Mouse (Mus musculus) erythroid progenitor cell, adult 5-6 weeks (primary cell): ENCODE results near the gene Gng7. TPM values are rescaled to one million over a fixed set of nuclear protein-coding genes. Genes with fewer than 3 reads are reported as not detected.
"Not testable (repeated sequence)": the region's sequence is repeated elsewhere in the genome, so short reads cannot be mapped to it uniquely, and the experiment has no call there.

Experiments
- ATAC-seq: replicated peaks from 2 replicates; pipeline ENCODE4 v1.8.0; 2016; ENCODE audit warnings: moderate number of reproducible peaks, mild to moderate bottlenecking, moderate TSS enrichment, inconsistent platforms; ENCODE audit not compliant: poor library complexity, low FRiP score, severe bottlenecking
- total RNA-seq, 2 experiments: library from RNA; stranded (forward) in 1 of 2; stranded (reverse) in 1 of 2; fragments of 150-400 nt in 1 of 2; fragments of 186-747, 209-891 nt in 1 of 2; gene quantifications; 2 replicates each; pipeline versions ENCODE4 v1.2.3 to v1.2.4; 2015 to 2017; ENCODE audit warnings: low replicate concordance in 2 of 2

Gene Gng7
- total RNA-seq, 2 experiments from 2014 or later = 0.38 TPM; not detected in 1

- ATAC-seq = no peak
Measured at GRCm38 (mm10) chr10:80998021-80998420, 16.7 kb downstream of the Gng7 start.

GRCm38 (mm10) chr10:80997332-80997731 is 17.4 kb downstream of the Gng7 start:
- no peak for ATAC-seq

DNA sequence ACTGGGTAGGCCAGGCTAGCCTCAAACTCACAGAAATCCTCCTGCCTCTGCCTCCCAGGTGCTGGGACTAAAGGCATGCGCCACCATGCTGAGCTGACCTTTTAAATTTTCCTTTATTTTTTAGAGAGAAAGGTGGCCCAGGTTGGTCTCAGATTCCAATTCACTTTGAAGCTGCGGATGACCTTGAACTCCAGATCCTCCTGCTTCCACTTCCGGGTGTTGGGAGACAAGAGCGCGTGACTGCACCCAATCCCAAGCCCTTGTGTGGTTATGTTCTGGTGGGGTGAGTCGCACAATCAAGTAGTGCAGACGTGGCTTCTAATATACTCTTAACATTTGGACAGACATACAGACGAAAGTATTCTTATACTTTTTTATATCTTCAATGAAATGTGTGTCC is 18.2 kb downstream of the Gng7 start:
- no peak for ATAC-seq

- ATAC-seq = peak; percentile 60
Measured at GRCm38 (mm10) chr10:80995091-80995632, 19.6 kb downstream of the Gng7 start.

GRCm38 (mm10) chr10:80994621-80995020 is 20.1 kb downstream of the Gng7 start:
- no peak for ATAC-seq

GRCm38 (mm10) chr10:80993276-80993675 is 21.5 kb downstream of the Gng7 start:
- ATAC-seq = no peak

DNA sequence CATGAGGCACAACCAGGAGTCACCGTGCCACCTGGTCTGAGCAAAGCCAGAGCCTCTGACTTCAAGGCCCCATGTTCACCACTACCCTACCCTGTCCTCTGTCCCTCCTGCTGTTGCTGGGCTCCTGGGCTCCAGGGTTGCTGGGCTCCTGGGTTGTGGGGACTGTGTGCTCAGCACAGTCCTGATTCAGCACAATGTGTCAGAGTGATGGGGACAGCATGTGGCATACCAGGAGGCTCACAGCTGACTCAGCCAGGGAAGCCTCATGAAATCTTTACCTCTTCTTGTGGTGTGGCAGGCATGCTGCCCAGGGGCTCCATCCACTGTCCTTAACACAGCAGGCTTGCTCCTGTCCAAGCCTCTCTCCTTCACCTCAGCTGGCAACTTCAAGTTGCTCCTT is 22.8 kb downstream of the Gng7 start:
- ATAC-seq = no peak

- ATAC-seq = no peak
Measured at GRCm38 (mm10) chr10:80991007-80991406, 23.7 kb downstream of the Gng7 start.

DNA sequence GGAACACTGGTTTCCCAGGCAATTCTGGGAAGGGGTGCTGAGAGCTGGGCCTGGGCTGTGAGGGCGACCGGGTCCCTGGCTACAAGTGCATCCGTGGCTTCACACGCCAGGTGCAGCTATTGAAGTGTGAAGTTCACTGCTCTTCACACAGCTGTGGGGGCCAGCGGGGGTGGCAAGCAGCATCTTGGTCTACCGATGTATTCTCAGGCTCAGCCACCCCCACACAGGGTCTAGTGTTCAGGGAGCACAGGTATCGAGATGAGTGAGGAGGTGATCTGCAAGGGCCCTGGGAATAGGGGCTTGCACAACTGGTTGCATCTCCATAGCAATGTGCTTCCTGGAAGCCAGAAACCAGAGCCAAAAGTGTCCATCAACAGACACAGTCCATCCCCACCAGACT is 24.3 kb downstream of the Gng7 start:
- ATAC-seq = no peak

GRCm38 (mm10) chr10:80989854-80990253 is 24.9 kb downstream of the Gng7 start:
- not testable (repeated sequence) for ATAC-seq

GRCm38 (mm10) chr10:80989446-80989845 is 25.3 kb downstream of the Gng7 start:
- no peak for ATAC-seq

DNA sequence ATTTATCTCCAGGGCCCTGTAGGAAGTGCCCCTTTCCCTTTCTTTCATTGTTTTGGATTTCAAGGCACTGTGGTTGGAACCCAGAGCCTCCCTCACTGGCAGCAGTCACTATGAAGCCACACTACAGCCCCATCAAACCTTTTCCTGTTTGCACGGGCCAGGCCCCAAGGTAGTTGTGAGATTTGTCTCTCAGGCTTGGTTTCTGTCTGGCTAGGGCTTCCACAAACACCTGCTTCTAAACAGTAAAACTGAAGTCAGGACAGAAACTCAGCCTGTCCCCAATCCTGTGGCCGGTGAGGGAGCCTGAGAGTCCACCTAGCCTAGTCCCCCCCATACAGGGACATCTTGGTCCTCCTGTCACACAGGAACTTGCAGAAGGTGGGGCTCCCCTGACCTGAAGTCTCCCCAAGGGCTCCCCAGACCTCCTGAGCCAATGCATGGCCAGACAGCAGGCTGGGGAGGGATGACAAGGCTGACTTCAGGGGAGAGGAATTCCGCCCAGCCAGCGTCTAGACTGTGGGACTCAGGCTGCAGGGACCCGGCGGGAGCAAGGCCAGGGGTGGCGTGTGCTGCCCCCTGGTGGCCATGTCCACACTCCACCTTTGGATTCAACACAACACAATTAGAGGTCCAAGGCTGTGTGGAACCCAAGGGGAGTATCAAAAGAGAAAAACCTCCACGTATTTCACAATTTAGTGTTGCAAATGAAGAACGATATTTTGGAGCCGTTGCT is 26.9 kb downstream of the Gng7 start:
- ATAC-seq = peak; percentile 82

DNA sequence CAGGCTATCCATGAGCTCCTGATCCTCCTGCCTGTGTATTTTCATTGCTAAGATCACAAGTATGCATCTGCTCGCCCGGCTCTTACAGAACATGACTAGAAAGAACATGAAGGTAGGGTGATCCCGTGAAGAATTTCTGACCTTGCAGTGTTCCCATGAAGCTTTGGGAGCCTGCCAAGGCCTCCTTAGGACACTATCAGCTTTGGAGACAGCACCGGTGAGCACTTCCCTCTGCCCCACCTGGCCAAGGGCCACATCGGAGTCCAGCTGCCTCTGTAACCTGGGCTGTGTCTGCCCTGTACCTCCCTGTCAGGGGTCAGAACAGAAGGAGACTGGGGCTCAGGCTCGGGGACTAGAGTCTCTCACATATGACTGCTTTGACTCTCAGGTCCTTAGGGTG is 28.0 kb downstream of the Gng7 start:
- ATAC-seq = no peak

- no peak for ATAC-seq
Measured at GRCm38 (mm10) chr10:80985970-80986701, 28.6 kb downstream of the Gng7 start.

DNA sequence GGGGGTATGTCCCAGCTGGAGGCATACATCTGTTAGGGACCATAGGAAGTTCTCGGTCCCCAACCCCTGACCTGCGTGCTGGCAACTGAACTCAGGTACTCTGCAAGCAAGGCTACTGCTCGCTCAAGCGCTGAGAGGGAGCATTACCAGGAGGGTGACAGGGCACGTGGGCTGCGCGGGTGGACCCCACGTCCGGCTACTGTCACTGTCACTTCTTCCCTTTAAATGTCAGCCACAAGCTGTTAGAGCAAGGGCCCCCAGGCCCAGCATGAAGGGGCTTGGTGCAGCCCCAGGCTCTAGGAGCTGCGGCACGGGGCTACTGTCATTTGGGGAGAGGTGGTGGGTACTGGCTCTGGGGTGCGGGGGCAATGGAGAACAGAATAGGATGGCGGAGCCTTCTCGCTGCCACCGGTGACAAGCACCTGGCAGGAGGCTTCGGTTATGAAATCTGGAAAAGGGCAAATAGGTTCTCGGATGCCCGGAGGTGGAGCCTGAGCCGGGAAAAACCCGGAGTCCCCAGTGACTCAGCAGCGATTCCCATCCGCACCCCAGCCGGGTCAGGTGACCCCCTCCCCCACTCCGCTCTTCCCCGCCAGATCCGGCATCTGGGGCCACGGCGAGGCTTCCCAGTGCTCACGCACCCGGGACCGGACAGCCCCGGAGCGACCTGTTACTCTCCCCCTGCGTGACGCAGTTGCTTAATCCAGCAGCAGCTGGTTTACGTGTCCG is 29.3 kb downstream of the Gng7 start:
- ATAC-seq = no peak

DNA sequence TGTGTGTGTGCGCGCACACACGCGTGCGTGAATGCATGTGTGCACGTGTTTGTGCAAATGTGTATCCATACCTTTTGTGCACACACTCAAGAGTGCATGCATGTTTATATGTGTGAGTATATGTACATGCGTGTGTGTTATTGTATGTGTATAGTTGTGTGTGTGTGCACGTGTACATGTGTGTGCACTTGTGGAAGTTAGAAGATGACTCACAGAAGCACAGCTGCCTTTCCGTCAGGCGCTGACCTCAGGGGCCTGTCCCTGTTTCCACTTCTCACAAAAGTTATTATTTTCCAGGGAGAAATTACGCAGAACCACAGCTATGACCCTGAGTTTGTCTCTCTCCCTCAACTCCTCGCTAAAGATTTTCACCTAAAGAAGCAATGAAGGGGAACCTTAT is 30.5 kb downstream of the Gng7 start:
- ATAC-seq = no peak

DNA sequence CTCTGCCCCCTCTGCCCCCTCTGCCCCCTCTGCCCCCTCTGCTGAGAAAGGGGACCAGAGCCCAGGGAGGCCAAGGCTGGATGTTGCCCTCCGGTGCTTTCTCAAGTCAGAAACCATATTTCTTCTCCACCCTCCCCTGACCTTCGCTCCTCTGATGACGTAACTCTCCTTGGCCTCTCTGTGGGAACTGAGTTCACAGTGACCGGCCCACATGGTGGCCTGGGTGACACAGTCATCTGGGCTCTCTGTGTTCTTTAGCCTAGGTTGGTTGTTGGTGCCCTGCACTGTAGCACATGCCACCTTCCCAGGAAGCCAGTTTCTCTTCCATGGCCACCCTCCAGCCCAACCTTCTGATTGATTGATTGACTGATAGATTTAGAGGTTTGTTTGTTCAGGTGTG is 32.4 kb downstream of the Gng7 start:
- no peak for ATAC-seq

DNA sequence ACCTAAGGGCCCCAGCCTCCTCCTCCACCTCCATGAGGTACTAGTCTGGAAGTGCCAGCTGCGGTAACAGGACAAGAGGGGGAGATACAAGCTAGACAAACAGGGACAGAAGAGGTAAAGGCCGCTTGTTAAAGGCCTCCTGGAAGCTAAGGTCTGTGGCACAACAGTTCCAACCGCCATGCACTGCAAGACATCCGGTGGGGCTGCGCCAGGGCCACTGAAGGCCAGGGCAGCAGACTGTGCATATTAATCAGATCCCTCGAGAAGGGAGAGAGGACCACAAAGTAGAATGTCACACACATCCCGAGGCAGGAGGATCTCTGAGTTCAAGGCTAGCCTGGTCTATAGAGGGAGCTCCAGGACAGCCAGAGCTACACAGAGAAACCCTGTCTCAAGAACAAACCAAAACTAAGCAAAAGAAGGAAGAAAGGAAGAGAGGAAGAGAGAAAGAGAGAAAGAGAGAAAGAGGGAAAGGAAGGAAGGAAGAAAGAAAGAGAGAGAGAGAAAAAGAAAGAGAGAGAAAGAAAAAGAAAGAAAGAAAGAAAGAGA is 33.1 kb downstream of the Gng7 start:
- 0 out of 2 replicates have a peak, but pooled peaks have one; percentile 10 for ATAC-seq

DNA sequence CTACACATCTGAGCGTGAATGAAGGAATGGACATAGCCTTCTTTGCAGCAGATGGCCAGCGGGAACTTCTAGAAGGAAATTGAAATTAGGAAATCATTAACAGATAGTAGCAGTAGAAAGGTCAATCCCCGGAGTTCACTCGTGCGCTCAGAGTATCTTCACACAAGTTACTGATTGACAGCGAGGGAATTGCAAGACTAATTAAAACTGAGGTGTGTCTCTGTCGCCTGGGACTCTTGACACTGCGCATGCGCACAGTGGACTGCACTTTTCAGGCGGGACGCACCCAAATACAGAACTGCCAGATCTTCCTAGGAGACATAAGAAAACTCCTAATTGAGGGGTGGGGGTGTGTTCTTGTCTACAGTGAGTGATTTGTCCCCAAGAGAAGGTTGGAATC is 39.3 kb downstream of the Gng7 start:
- no peak for ATAC-seq

DNA sequence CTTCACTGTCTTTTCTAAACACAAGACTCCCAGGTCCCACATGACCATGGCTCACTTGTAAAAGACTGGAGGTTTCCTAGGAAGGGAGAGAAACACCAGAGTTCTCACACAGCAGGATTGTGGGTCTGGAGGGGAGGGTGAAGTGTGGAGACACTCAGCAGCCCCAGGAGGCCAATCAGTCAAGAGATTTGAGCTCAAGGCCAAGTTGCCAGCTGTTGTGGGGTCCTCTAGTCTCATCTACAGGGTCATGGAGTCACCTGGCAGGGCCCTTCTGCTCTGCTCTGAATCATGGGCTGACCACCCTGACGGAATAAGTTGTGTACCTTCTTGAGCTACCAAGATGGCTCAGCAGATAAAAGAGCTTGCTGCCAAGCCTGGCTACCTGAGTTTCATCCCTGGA is 41.0 kb downstream of the Gng7 start:
- no peak for ATAC-seq
